Mouse (Mus musculus) limb, embryonic 11.5 days (tissue): ENCODE data around the gene Fam131a. TPM values are rescaled to one million over a fixed set of nuclear protein-coding genes. Genes with fewer than 3 reads are reported as not detected.

Experiments
- ATAC-seq: fragments of 200-750 bp; cut with Nextera tagmentation; 2 replicates; pipeline ENCODE4 v1.8.0; 2017; ENCODE audit warnings: low read depth; ENCODE audit not compliant: insufficient number of reproducible peaks, low FRiP score, low TSS enrichment
- DNase-seq: peaks from one replicate; pipeline ENCODE4 v3.0.0-alpha.2; 2015; ENCODE audit warnings: low spot score
- H3K27ac ChIP-seq: fragments of 300-500 bp; sonication (generic); replicated peaks from 2 replicates; pipeline ENCODE4 v1.5.1; 2014; ENCODE audit warnings: low read depth, mild to moderate bottlenecking, low read length
- H3K27me3 ChIP-seq: fragments of 300-500 bp; sonication (generic); 2 replicates; pipeline ENCODE4 v1.6.1; 2014; ENCODE audit warnings: mild to moderate bottlenecking, low read length, mixed read lengths; ENCODE audit not compliant: control insufficient read depth, insufficient read depth
- H3K36me3 ChIP-seq: fragments of 300-500 bp; sonication (generic); 2 replicates; pipeline ENCODE4 v1.6.1; 2014; ENCODE audit warnings: mild to moderate bottlenecking, low read length, moderate library complexity, mixed read lengths; ENCODE audit not compliant: control insufficient read depth, insufficient read depth
- H3K4me1 ChIP-seq: fragments of 300-500 bp; sonication (generic); 2 replicates; pipeline ENCODE4 v1.6.1; 2014; ENCODE audit warnings: low read length, mixed read lengths; ENCODE audit not compliant: control insufficient read depth, insufficient read depth
- H3K4me2 ChIP-seq: fragments of 300-500 bp; sonication (generic); 2 replicates; pipeline ENCODE4 v1.6.1; 2014; ENCODE audit warnings: low read depth, mild to moderate bottlenecking, moderate library complexity; ENCODE audit not compliant: severe bottlenecking
- H3K4me3 ChIP-seq: fragments of 300-500 bp; sonication (generic); 2 replicates; pipeline ENCODE4 v1.5.1; 2014; ENCODE audit warnings: low read depth, low read length
- H3K9ac ChIP-seq: fragments of 300-500 bp; sonication (generic); 2 replicates; pipeline ENCODE4 v1.6.1; 2014; ENCODE audit warnings: mild to moderate bottlenecking, low read length
- H3K9me3 ChIP-seq: fragments of 300-500 bp; sonication (generic); 2 replicates; pipeline ENCODE4 v1.6.1; 2016; ENCODE audit warnings: low read length; ENCODE audit not compliant: control insufficient read depth
- WGBS: fragments of 180-500 bp; shearing (Covaris S2); extraction: QIAGEN DNeasy Blood & Tissue Kit; methylation state at CpG from one replicate; pipeline ENCODE4 v1.1.7; 2014; 5-methylcytosine and 5-hydroxymethylcytosine counted together
- polyA plus RNA-seq: library from polyadenylated mRNA; unstranded; fragments of >200 nt; fragmentation: Nextera tagmentation; extraction: Ambion mirVana; gene quantifications from 2 replicates; pipeline ENCODE4 v1.2.1, GENCODE M21; 2014

Gene Fam131a
- polyA plus RNA-seq, 1 experiment from 2014 or later = 3.5 TPM

DNA sequence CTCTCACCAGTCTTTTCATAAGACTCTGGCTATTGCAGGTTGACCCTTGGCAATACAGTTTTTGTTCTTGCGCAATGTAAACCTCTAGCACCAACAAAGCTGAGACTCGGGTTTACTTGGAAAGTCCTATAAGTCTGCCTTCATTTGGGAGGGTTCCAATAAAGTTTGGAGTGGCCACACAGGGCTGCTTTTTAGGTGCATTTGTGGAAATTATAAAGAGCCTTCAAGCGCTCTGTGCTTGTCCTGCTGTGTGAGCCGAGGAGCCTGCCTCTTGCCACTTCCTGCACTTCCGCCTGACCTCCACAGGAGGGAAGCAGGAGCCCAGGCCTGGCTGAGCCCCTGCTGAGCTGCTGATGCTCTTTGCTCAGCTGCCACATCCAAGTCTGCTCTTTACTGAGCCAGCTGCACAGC lies 31.3 kb downstream of the Fam131a start:
- DNase-seq (peak; percentile 77), ATAC-seq (peak; percentile 68; the same call in 1 of the 2 replicates)
- 28% methylated on average over 5 of the region's 5 CpGs for WGBS
- H3K4me1 ChIP-seq = no peaks in the 10 kb centered on the region
- no peaks in the 10 kb centered on the region for H3K27me3 ChIP-seq
- H3K36me3 ChIP-seq = no peaks in the 10 kb centered on the region; the same call in 1 of the 2 replicates
- no peaks in the 10 kb centered on the region for H3K9me3 ChIP-seq
- H3K4me3 ChIP-seq = no peak overlapping the region
- no peak overlapping the region for H3K27ac ChIP-seq
- H3K9ac ChIP-seq = no peak overlapping the region
- H3K4me2 ChIP-seq = no peak overlapping the region

DNA sequence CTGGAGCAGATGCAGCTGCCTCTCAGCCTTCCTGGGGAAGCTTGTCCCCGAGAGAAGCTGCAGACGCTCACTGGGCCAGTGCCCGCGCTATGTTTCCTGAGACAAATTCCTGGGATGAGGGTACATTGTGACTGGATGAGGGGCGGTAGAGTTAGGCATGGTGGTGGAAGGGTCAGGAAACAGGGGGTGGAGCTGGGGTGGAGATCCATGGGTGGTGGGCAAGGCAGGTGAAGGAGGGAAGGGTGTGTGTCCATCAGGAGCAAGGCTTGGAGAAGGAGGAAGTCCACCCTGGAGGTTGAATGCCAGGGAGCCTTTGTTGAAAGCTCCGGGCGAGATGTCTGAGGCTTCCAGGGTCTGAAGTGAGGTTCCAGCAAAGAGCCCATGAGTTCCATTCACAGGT lies 32.3 kb downstream of the Fam131a start:
- Histone ChIP-seq H3K27ac (no peak overlapping the region), H3K36me3 (no peaks in the 10 kb centered on the region; the same call in 1 of the 2 replicates), H3K27me3 (no peaks in the 10 kb centered on the region), H3K4me3 (no peak overlapping the region), H3K4me1 (no peaks in the 10 kb centered on the region), H3K9me3 (no peaks in the 10 kb centered on the region), H3K4me2 (no peak overlapping the region), H3K9ac (no peak overlapping the region)
- 76% methylated on average over 7 of the region's 7 CpGs for WGBS
- ATAC-seq = no peak
- no peak for DNase-seq

DNA sequence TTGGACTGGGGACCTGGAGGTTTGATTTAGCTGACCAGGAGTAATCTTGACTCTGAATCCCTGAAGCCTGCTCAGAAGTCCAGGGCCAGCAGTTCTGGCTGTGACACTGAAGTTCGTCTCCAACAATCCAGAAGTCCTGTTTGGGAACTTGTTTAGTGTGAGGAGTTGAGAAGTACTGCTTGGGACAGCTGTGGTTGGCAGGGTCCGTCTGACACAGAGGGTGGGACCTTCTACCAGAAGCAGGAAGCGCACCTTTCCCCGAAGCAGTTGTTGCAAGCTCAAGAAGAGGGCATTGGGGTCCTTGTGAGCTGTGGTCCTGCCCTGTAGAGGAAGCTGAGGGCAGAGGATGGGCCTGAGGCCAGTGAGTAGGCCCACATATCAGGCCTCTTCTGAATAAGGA lies 32.7 kb downstream of the Fam131a start:
- no peak overlapping the region for H3K4me3 ChIP-seq
- no peak overlapping the region for H3K27ac ChIP-seq
- H3K4me1 ChIP-seq = no peaks in the 10 kb centered on the region
- DNase-seq (no peak), ATAC-seq (no peak)
- H3K9me3 ChIP-seq = no peaks in the 10 kb centered on the region
- no peak overlapping the region for H3K4me2 ChIP-seq
- no peaks in the 10 kb centered on the region; the same call in 1 of the 2 replicates for H3K36me3 ChIP-seq
- H3K27me3 ChIP-seq = no peaks in the 10 kb centered on the region
- 83% methylated on average over 4 of the region's 4 CpGs for WGBS
- H3K9ac ChIP-seq = no peak overlapping the region

DNA sequence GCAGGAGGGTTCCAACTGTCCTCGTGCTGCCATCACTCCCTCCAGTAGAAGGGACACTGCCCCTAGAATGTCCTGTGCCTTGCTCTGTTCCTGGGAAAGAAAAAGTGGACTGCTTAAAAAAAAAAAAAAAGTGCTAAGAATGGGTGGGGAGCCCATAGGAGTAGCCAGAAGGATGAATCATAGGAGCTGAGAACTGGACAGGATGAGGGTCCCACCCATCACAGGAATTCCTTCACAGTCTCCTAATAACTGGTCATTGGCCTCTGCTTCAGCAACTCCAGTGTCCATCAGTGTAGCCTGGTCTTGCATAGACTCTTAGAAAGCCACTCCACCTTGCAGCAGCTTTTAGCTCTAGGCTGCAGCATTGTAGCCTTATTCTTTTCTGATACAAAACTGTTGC lies 33.3 kb downstream of the Fam131a start:
- no peaks in the 10 kb centered on the region for H3K4me1 ChIP-seq
- DNase-seq (no peak), ATAC-seq (no peak)
- WGBS = 58% methylated on average over 1 of the region's 1 CpGs
- no peak overlapping the region for H3K4me3 ChIP-seq
- no peak overlapping the region for H3K9ac ChIP-seq
- H3K36me3 ChIP-seq = no peaks in the 10 kb centered on the region; the same call in 1 of the 2 replicates
- H3K27ac ChIP-seq = no peak overlapping the region
- H3K27me3 ChIP-seq = no peaks in the 10 kb centered on the region
- H3K4me2 ChIP-seq = no peak overlapping the region
- no peaks in the 10 kb centered on the region for H3K9me3 ChIP-seq

DNA sequence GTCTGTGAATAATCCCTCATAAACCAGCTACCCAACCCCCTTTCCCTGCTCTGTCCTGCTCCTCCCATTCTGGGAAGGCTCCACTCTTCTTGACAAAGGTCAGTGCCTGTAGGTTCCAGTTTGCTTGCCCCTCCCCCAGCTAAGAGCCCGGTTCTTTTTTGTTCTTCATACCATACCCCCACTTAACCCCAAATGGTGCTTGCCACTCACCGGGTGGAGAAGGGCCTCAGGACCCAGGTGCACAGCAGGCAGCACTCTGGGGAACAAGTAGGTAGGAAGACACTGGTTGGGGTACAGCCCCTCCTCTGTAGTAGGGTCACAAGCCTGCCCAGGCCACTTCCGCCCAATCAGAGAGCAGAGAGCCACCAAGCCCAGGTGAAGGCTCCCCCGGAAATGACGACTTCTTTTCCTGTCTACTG lies 37.3 kb downstream of the Fam131a start:
- H3K36me3 ChIP-seq = no peaks in the 10 kb centered on the region
- H3K9me3 ChIP-seq = no peaks in the 10 kb centered on the region
- H3K9ac ChIP-seq = no peak overlapping the region
- WGBS = 39% methylated on average over 5 of the region's 5 CpGs
- ATAC-seq (no peak), DNase-seq (no peak)
- peaks cover 19% of the 10 kb centered on the region for H3K27me3 ChIP-seq
- H3K4me1 ChIP-seq = peaks cover 10% of the 10 kb centered on the region; the same call in 1 of the 2 replicates
- no peak overlapping the region for H3K4me2 ChIP-seq
- no peak overlapping the region for H3K4me3 ChIP-seq
- no peak overlapping the region for H3K27ac ChIP-seq

DNA sequence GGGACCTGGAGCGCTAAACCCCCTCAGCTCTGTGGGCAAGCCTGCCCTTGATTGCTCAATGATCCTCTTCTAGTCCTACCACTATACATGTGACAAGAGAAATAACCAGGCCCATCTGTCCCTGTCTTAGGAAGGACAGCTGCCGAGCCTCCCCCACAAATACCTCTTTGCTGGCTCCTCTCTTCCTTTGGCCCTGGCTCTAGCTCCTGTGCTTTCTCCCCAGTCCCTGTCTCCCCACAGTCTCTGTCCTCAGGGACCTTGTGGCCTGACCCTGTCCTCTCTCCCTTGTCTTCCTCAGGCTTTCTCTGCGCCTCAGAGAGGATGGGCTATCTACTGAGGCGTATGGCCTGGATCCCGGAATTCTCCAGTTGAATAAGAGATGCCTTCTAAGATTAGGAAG lies 38.6 kb downstream of the Fam131a start:
- H3K4me3 ChIP-seq = no peak overlapping the region
- no peak overlapping the region for H3K9ac ChIP-seq
- DNase-seq = no peak
- H3K4me1 ChIP-seq = peaks cover 10% of the 10 kb centered on the region; the same call in 1 of the 2 replicates
- H3K27me3 ChIP-seq = peaks cover 24% of the 10 kb centered on the region
- 70% methylated on average over 5 of the region's 5 CpGs for WGBS
- ATAC-seq = no peak
- H3K4me2 ChIP-seq = no peak overlapping the region
- no peak overlapping the region for H3K27ac ChIP-seq
- no peaks in the 10 kb centered on the region for H3K36me3 ChIP-seq
- no peaks in the 10 kb centered on the region for H3K9me3 ChIP-seq

DNA sequence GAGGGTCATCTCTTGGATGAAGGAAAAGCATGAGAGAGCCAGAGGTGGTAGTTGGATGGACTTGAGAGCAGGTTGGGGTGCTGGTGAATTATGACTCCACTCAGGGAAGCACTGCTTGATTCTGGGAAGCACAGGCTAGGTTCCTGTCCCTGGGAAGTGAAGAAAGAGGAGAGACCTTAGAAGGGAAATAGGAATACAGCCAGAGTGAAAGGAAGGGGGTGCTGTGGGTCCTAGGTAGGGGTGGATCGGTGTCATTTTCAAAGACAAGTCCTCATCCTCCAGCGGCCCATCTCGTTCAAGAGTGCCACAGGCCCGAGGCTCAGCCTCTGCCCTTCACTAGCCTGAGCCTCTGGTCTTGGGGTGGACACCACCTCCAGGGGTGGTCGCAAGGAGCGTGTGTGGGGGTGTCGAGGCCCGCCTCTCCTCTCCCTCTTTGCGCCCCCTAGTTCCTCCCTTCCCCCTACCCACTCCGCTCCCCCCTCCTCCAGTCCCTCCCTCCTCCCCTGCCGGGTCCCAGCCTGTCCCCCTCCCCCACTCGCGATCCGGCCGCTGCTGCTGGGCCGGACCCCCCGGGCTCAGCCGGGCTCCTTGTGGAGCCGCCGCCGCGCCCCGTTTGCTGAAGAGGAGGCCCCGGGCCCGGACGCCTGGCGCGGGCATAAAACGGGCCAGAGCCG lies 39.3 kb downstream of the Fam131a start:
- peak; percentile 31 for ATAC-seq
- under 1% methylated on average over 24 of the region's 30 CpGs for WGBS
- no peak for DNase-seq
- Histone ChIP-seq H3K27me3 (peaks cover 24% of the 10 kb centered on the region), H3K4me2 (peak overlapping the region; percentile 99), H3K9me3 (no peaks in the 10 kb centered on the region), H3K4me1 (peaks cover 10% of the 10 kb centered on the region; the same call in 1 of the 2 replicates), H3K36me3 (no peaks in the 10 kb centered on the region), H3K4me3 (peak overlapping the region; percentile 68), H3K27ac (0 out of 2 replicates have a peak overlapping the region, but pooled peaks have one; percentile 8), H3K9ac (peak overlapping the region; percentile 81)

DNA sequence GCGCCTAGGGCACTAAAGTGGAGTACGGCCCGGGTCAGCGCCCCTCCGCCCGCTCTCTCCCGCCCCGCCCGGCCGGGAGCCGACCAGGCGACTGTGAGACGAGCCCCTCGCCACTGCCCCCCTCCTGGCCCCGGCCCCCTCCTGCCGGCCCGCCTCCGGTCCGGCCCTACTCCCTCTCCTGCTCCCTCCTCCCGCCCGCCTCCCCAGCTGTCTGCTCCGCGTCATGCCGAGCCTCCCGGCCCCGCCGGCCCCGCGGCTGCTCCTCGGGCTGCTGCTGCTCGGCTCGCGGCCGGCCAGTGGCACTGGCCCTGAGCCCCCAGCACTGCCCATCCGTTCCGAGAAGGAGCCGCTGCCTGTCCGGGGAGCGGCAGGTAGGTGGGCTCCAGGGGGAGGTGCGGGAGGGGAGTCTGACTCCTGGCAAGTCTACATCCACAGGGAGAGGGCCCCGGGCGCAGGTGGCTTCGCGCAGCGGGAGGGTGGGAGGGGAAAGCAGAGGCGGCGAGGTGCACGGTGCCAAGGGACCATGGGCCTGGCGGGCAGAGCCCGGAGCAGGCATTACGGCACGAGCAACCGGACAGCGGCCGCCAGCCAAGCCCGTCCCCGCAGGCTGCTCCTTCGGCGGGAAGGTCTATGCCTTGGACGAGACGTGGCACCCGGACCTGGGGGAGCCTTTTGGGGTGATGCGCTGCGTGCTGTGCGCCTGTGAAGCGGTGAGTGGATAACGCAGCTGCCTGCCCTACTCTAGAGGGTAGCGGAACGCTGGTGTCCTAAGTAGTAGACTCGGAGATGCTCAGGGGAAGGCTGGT lies 40.1 kb downstream of the Fam131a start, which contains the start of gene Chrd:
Chrd (plus strand) TSS at position 203 of the 806 bp plus-strand sequence.
- Histone ChIP-seq H3K4me2 (peak within 1 kb of the TSS; percentile 99), H3K27ac (0 out of 2 replicates have a peak within 1 kb of the TSS, but pooled peaks have one; percentile 8), H3K4me1 (peaks cover 10% of the 10 kb centered on the region; the same call in 1 of the 2 replicates), H3K36me3 (no peaks in the 10 kb centered on the region), H3K4me3 (peak within 1 kb of the TSS; percentile 68), H3K9me3 (no peaks in the 10 kb centered on the region), H3K9ac (peak within 1 kb of the TSS; percentile 81), H3K27me3 (peaks cover 24% of the 10 kb centered on the region)
- 0% methylated on average over 51 of the region's 70 CpGs for WGBS
- DNase-seq (peak; percentile 78), ATAC-seq (peak; percentile 77)
